Mouse (Mus musculus): ENCODE measurements around the gene Gm19684. TPM values are rescaled to one million over a fixed set of nuclear protein-coding genes. Genes with fewer than 3 reads are reported as not detected.

Gene Gm19684
- total RNA-seq, 2 experiments from 2014 or later, result 0.27 to 0.28 TPM

GRCm38 (mm10) chr17:36178938-36179337, 57.5 kb downstream of the Gm19684 start:
- DNase-seq, result peak; percentile 11 to 14

Other genes starting within 250 kb of the Gm19684 start
- 10 to 100 TPM; 18.3 to 20.4 TPM for gene Dhx16, start 241.9 kb upstream of the Gm19684 start, total RNA-seq (2021)
- 100 to 1,000 TPM; 101 to 105 TPM for gene 2310061I04Rik, start 224.2 kb upstream of the Gm19684 start, total RNA-seq (2021)
- gene Atat1, start 211.6 kb upstream of the Gm19684 start, total RNA-seq (2021), result 1 to 10 TPM; 5.9 to 6.5 TPM
- gene Mrps18b, start 205.3 kb upstream of the Gm19684 start, total RNA-seq (2021), result 10 to 100 TPM; 52.1 to 64.7 TPM
- gene Ppp1r10, start 205.2 kb upstream of the Gm19684 start, total RNA-seq (2021), result 10 to 100 TPM; 22.4 to 28.8 TPM
- 10 to 100 TPM; 67.3 to 68.4 TPM for gene Abcf1, start 151.9 kb upstream of the Gm19684 start, total RNA-seq (2021)
- gene Gnl1, start 141.8 kb upstream of the Gm19684 start, total RNA-seq (2021), result 10 to 100 TPM; 32.0 to 34.7 TPM
- 1 to 10 TPM; 3.3 to 3.4 TPM for gene Prr3, start 141.4 kb upstream of the Gm19684 start, total RNA-seq (2021)
- gene H2-T24, start 101.1 kb upstream of the Gm19684 start, total RNA-seq (2021), result 1 to 10 TPM; 6.5 to 6.7 TPM
- 10 to 100 TPM; 31.7 to 56.7 TPM for gene H2-T23, start 88.8 kb upstream of the Gm19684 start, total RNA-seq (2021)
- 10 to 100 TPM; 15.0 to 23.6 TPM for gene H2-T22, start 78.9 kb upstream of the Gm19684 start, total RNA-seq (2021)
- not detected for gene Gm6034, start 78.7 kb upstream of the Gm19684 start, total RNA-seq (2021)
- 10 to 100 TPM in 1 of 2 experiments, 1 to 10 TPM in 1; 5.4 to 10.0 TPM for gene Gm11127, start 63.3 kb upstream of the Gm19684 start, total RNA-seq (2021)
- gene Gm7030, start 7.7 kb downstream of the Gm19684 start, total RNA-seq (2021), result under 1 TPM in 1 of 2 experiments, not detected in 1; 0.55 TPM
- not detected for gene Gm8909, start 46.9 kb downstream of the Gm19684 start, total RNA-seq (2021)
- not detected for gene H2-T3, start 68.6 kb downstream of the Gm19684 start, total RNA-seq (2021)
- 10 to 100 TPM; 37.9 to 38.8 TPM for gene Rpp21, start 136.4 kb downstream of the Gm19684 start, total RNA-seq (2021)
- 1 to 10 TPM; 5.2 to 6.5 TPM for gene Trim39, start 150.6 kb downstream of the Gm19684 start, total RNA-seq (2021)
- gene H2-M10.2, start 164.8 kb downstream of the Gm19684 start, total RNA-seq (2021), result not detected
- not detected for gene H2-M10.1, start 204.5 kb downstream of the Gm19684 start, total RNA-seq (2021)
- gene H2-M10.3, start 246.7 kb downstream of the Gm19684 start, total RNA-seq (2021), result not detected